Mouse (Mus musculus) liver, embryonic 13.5 days (tissue): ENCODE results near the gene Tesk2. TPM values are rescaled to one million over a fixed set of nuclear protein-coding genes. Genes with fewer than 3 reads are reported as not detected.

Experiments
- polyA plus RNA-seq: library from polyadenylated mRNA; unstranded; fragments of >200 nt; fragmentation: Nextera tagmentation; extraction: Ambion mirVana; gene quantifications from 2 replicates; pipeline ENCODE4 v1.2.1, GENCODE M21; 2015

Gene Tesk2
- polyA plus RNA-seq, 1 experiment from 2014 or later: 2.1 TPM

Other genes with a start within 250 kb of the Tesk2 start
- 16.2 and 18.5 TPM in 2 replicates for gene Ipp, start 213.4 kb upstream of the Tesk2 start, polyA plus RNA-seq
- gene Tmem69, start 165.0 kb upstream of the Tesk2 start, polyA plus RNA-seq: 29.0 and 37.1 TPM in 2 replicates
- 12.8 and 18.4 TPM in 2 replicates for gene Gpbp1l1, start 163.3 kb upstream of the Tesk2 start, polyA plus RNA-seq
- 1.7 and 1.8 TPM in 2 replicates for gene Ccdc17, start 124.3 kb upstream of the Tesk2 start, polyA plus RNA-seq
- 83.0 and 104 TPM in 2 replicates for gene Nasp, start 93.0 kb upstream of the Tesk2 start, polyA plus RNA-seq
- gene Akr1a1, start 69.3 kb upstream of the Tesk2 start, polyA plus RNA-seq: 273 and 281 TPM in 2 replicates
- gene Prdx1, start 35.4 kb upstream of the Tesk2 start, polyA plus RNA-seq: 994 and 1,129 TPM in 2 replicates
- gene Mmachc, start 12.5 kb upstream of the Tesk2 start, polyA plus RNA-seq: 13.6 and 17.1 TPM in 2 replicates
- 13.3 and 13.7 TPM in 2 replicates for gene Ccdc163, start 12.4 kb upstream of the Tesk2 start, polyA plus RNA-seq
- gene Toe1, start 86.7 kb downstream of the Tesk2 start, polyA plus RNA-seq: 20.0 and 20.2 TPM in 2 replicates
- gene Mutyh, start 86.8 kb downstream of the Tesk2 start, polyA plus RNA-seq: 3.9 and 4.0 TPM in 2 replicates
- gene Hpdl, start 100.8 kb downstream of the Tesk2 start, polyA plus RNA-seq: 0.53 and 0.58 TPM in 2 replicates
- gene Zswim5, start 156.4 kb downstream of the Tesk2 start, polyA plus RNA-seq: 0.05 and 0.06 TPM in 2 replicates